Mouse (Mus musculus) small intestine, adult 2 months (tissue): Measurements from ENCODE around the gene Abca12.

Experiments used
- CTCF ChIP-seq: fragments of 200-500 bp; IDR thresholded peaks from 2 replicates; pipeline ENCODE4 v1.5.1; 2012; ENCODE audit warnings: low read depth, mild to moderate bottlenecking, control low read depth, inconsistent platforms, low read length, moderate library complexity, mixed read lengths; ENCODE audit not compliant: insufficient replicate concordance, insufficient read length; ENCODE audit errors: extremely low read depth
- POLR2A ChIP-seq: fragments of 200-500 bp; IDR thresholded peaks from 2 replicates; pipeline ENCODE4 v1.6.1; 2012; ENCODE audit warnings: low read depth, mild to moderate bottlenecking, control low read depth, inconsistent platforms, low read length, moderate library complexity

DNA sequence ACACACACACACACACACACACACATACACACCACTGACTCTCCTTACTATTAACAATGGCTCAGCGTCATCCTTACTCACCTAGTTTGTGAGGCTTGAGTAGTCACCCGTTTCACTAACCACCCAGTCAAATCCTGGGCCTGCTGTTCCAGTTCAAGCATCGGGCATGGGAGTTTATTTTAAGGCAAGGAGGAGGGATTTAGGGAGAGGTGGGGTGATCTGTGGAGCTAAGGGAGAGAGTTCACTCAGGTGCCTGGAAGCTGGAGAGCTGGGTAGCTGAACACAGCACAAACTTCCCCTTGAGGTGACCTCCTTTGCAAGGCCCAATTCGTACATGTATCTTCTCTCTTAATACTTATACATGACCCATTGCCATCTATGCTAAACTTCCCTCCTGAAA, 219.4 kb downstream of the Abca12 start:
- no peak for TF ChIP-seq CTCF
- TF ChIP-seq POLR2A: no peak
